Mouse (Mus musculus) forebrain, embryonic 14.5 days (tissue): ENCODE data around the gene Adamtsl1. TPM values are rescaled to one million over a fixed set of nuclear protein-coding genes. Genes with fewer than 3 reads are reported as not detected.

ENCODE experiments used
- ATAC-seq: fragments of 200-750 bp; cut with Nextera tagmentation; 2 replicates; pipeline ENCODE4 v1.8.0; 2017; ENCODE audit warnings: mild to moderate bottlenecking, moderate library complexity
- DNase-seq: peaks from one replicate; pipeline ENCODE4 v3.0.0-alpha.2; 2015; ENCODE audit warnings: low spot score
- H3K27ac ChIP-seq: fragments of 300-500 bp; sonication (generic); 2 replicates; pipeline ENCODE4 v1.5.1; 2014; ENCODE audit warnings: low read depth, mild to moderate bottlenecking, control low read depth, low read length, moderate library complexity
- H3K27me3 ChIP-seq: fragments of 300-500 bp; sonication (generic); replicated peaks from 2 replicates; pipeline ENCODE4 v1.6.1; 2014; ENCODE audit warnings: low read length, control low read depth, mixed read lengths; ENCODE audit not compliant: control insufficient read depth, insufficient read depth
- H3K36me3 ChIP-seq: fragments of 300-500 bp; sonication (generic); 2 replicates; pipeline ENCODE4 v1.6.1; 2014; ENCODE audit warnings: low read length, control low read depth; ENCODE audit not compliant: control insufficient read depth, insufficient read depth
- H3K4me1 ChIP-seq: fragments of 300-500 bp; sonication (generic); 2 replicates; pipeline ENCODE4 v1.6.1; 2014; ENCODE audit warnings: antibody characterized with exemption, low read length, control low read depth; ENCODE audit not compliant: control insufficient read depth, insufficient read depth
- H3K4me2 ChIP-seq: fragments of 300-500 bp; sonication (generic); 2 replicates; pipeline ENCODE4 v1.6.1; 2014; ENCODE audit warnings: mild to moderate bottlenecking, control low read depth, low read length
- H3K4me3 ChIP-seq: fragments of 300-500 bp; sonication (generic); 2 replicates; pipeline ENCODE4 v1.5.1; 2014; ENCODE audit warnings: low read depth, low read length, control low read depth
- H3K9ac ChIP-seq: fragments of 300-500 bp; sonication (generic); 2 replicates; pipeline ENCODE4 v1.6.1; 2014; ENCODE audit warnings: mild to moderate bottlenecking, low read length, control low read depth, moderate library complexity
- H3K9me3 ChIP-seq: fragments of 300-500 bp; sonication (generic); replicated peaks from 2 replicates; pipeline ENCODE4 v1.6.1; 2016; ENCODE audit warnings: low read length, control low read depth, mixed read lengths; ENCODE audit not compliant: control insufficient read depth
- WGBS: fragments of 180-500 bp; shearing (Covaris S2); extraction: QIAGEN DNeasy Blood & Tissue Kit; methylation state at CpG from one replicate; pipeline ENCODE4 v1.1.7; 2014; 5-methylcytosine and 5-hydroxymethylcytosine counted together
- polyA plus RNA-seq: library from polyadenylated mRNA; unstranded; fragments of >200 nt; fragmentation: Nextera tagmentation; extraction: Ambion mirVana; gene quantifications from 2 replicates; pipeline ENCODE4 v1.2.1, GENCODE M21; 2014

Gene Adamtsl1
- polyA plus RNA-seq, 1 experiment from 2014 or later: 2.2 TPM

DNA sequence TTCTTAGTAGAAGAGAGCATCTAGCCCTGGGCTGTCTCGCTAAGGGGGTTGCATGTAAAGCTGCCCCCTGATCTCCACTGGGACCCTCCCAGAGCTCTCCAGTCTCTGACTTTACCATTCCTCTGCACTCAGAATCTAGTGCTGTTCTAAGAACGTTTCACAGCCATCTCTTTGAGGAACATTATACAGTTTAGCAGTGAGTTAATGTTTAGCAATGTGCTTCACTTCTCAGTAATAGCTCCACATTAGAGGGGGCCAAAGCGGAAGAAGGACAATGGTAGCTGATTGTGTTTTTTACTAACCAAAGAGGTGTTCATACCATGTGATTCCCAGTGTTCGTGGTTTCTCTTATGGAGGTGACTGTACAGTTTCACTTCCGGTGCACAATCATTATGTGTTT, 425.5 kb downstream of the Adamtsl1 start:
- Histone ChIP-seq H3K4me1 (no peaks in the 10 kb centered on the region), H3K27ac (no peak overlapping the region), H3K9ac (no peak overlapping the region), H3K36me3 (no peaks in the 10 kb centered on the region), H3K27me3 (no peaks in the 10 kb centered on the region), H3K4me2 (no peak overlapping the region), H3K4me3 (no peak overlapping the region), H3K9me3 (no peaks in the 10 kb centered on the region)
- DNase-seq: no peak
- WGBS: 85% methylated on average over 5 of the region's 5 CpGs
- ATAC-seq: no peak

DNA sequence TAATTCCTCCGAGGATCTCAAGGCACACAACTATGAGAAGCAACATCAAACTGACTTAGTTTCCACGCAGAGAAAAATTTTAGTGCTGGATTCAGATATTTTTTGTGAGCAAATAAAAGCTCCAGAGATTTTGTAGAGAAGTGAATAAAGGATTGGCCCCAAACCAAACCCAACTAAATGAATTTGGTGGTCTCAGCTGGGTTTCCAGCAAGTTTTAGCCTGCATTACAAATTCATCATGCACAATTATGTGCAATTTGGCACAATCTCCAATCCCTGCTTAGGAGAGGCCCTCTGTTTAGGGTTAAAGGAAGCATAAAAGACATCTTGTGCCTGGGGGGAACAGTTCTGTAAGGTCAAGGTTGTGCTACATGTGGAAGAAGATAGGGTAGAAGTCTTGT, 427.9 kb downstream of the Adamtsl1 start:
- DNase-seq: peak; percentile 4
- Histone ChIP-seq H3K9ac (no peak overlapping the region), H3K9me3 (no peaks in the 10 kb centered on the region), H3K4me1 (no peaks in the 10 kb centered on the region), H3K27ac (no peak overlapping the region), H3K36me3 (no peaks in the 10 kb centered on the region), H3K27me3 (no peaks in the 10 kb centered on the region), H3K4me3 (no peak overlapping the region), H3K4me2 (no peak overlapping the region)
- 84% methylated on average over 2 of the region's 2 CpGs for WGBS
- no peak for ATAC-seq

DNA sequence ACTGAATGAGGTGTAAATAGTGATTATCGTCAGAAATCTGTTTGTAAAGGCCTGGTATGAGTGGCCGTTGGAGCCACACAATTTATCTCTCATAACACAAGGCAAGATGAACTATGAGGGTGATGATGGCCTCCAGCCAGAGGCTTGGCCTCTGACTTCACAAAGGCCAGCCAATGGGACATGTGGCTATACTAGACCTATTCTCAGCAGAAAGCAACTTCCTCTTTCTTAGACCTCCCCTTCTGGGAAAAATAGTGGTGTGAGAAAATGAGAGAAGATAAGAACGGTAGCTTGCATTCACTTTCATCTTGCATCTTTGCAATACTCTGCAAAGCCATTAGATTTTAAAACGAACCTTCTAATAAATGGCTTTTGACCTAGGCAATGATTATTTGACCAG, 439.6 kb downstream of the Adamtsl1 start:
- 91% methylated on average over 4 of the region's 4 CpGs for WGBS
- DNase-seq: no peak
- Histone ChIP-seq H3K36me3 (no peaks in the 10 kb centered on the region), H3K9me3 (no peaks in the 10 kb centered on the region), H3K27ac (no peak overlapping the region), H3K27me3 (no peaks in the 10 kb centered on the region), H3K4me2 (no peak overlapping the region), H3K9ac (no peak overlapping the region), H3K4me3 (no peak overlapping the region), H3K4me1 (no peaks in the 10 kb centered on the region)
- ATAC-seq: no peak

DNA sequence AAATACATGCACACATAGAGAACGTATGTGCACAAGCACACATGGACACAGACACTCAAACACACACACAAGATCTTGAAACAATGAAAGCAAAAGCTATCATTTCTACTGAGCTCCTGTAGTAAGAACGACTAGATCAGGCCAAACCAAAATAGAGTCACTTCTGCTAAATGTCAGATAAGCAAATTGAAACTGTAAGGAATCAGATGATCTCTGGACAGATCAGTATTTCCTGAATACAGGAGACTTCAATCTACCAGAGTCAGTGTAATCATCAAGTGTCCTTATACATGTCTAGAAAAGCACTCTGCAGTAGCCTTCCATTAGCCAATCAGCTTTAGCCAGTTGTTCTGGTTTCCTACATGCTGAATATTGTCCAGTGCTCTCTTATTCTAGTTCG, 441.4 kb downstream of the Adamtsl1 start:
- no peak overlapping the region for H3K4me2 ChIP-seq
- H3K9ac ChIP-seq: no peak overlapping the region
- no peak overlapping the region for H3K27ac ChIP-seq
- no peaks in the 10 kb centered on the region for H3K36me3 ChIP-seq
- H3K27me3 ChIP-seq: no peaks in the 10 kb centered on the region
- WGBS: 86% methylated on average over 3 of the region's 3 CpGs
- no peaks in the 10 kb centered on the region for H3K9me3 ChIP-seq
- ATAC-seq (no peak), DNase-seq (no peak)
- H3K4me1 ChIP-seq: no peaks in the 10 kb centered on the region
- H3K4me3 ChIP-seq: no peak overlapping the region

DNA sequence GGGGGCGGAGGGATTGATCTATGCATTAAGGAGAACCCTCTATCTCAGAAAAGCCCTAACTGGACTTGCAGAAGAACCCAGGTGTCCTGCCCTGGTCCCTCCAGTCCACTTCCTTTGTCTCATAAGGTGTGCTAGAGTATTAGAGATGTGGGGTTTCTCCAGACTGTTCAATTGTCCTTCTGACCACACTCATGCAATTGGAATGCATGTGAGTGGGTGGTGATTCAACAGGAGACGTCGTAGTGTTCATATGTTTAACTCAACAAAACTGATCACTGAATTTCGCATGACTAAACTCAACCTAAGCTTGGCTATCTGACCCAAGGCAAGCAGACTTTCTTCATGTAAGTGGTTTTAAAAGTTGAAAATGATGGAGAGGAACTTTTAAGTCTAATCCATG, 443.3 kb downstream of the Adamtsl1 start:
- Histone ChIP-seq H3K4me3 (no peak overlapping the region), H3K9me3 (no peaks in the 10 kb centered on the region), H3K4me1 (no peaks in the 10 kb centered on the region), H3K9ac (no peak overlapping the region), H3K36me3 (no peaks in the 10 kb centered on the region), H3K27me3 (no peaks in the 10 kb centered on the region), H3K27ac (no peak overlapping the region), H3K4me2 (no peak overlapping the region)
- DNase-seq (no peak), ATAC-seq (no peak)
- WGBS: 92% methylated on average over 4 of the region's 4 CpGs

DNA sequence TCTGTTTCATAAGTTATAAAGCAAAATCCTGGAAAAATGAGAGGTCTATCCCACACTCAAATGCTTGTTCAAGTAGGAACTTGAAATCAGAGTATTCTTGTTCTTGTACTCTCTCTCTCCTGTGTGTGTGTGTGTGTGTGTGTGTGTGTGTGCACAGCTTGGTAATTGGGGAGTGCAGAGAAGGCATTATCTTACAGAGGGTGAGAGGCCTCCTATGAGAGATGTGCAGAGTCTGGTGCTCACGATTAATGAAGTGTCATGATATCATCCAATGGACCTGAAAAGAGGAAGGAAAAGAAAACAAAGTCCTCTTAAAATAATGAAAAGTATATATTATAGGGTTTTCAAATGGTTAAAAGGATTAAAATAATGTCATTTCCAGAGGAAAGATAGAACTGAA, 443.9 kb downstream of the Adamtsl1 start:
- Histone ChIP-seq H3K4me2 (no peak overlapping the region), H3K27ac (no peak overlapping the region), H3K4me1 (no peaks in the 10 kb centered on the region), H3K9ac (no peak overlapping the region), H3K36me3 (no peaks in the 10 kb centered on the region), H3K9me3 (no peaks in the 10 kb centered on the region), H3K27me3 (no peaks in the 10 kb centered on the region), H3K4me3 (no peak overlapping the region)
- DNase-seq (no peak), ATAC-seq (no peak)
- WGBS: 72% methylated on average over 1 of the region's 1 CpGs

DNA sequence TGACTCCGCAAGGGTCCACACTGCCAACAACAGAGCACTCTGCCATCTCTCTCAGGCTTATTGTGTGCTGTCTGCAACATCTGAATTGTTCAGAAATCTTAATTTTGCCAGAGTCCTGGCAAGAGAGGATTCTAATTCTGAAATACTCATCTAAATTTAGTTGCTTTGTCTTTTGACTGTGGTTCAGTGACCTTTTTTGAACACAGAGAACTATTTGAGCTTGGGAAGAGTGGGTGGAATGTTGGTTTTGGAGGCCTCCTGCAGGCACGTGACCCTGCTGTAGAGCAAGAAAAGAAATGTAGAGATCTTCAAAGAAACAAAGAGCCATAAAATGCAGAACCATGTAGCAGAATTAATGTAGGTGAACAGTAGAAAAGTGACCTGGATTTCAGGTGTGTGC, 445.0 kb downstream of the Adamtsl1 start:
- 85% methylated on average over 2 of the region's 2 CpGs for WGBS
- DNase-seq (no peak), ATAC-seq (no peak)
- H3K4me3 ChIP-seq: no peak overlapping the region
- H3K9me3 ChIP-seq: no peaks in the 10 kb centered on the region
- H3K4me1 ChIP-seq: no peaks in the 10 kb centered on the region
- no peaks in the 10 kb centered on the region for H3K27me3 ChIP-seq
- H3K9ac ChIP-seq: no peak overlapping the region
- H3K4me2 ChIP-seq: no peak overlapping the region
- H3K27ac ChIP-seq: no peak overlapping the region
- H3K36me3 ChIP-seq: no peaks in the 10 kb centered on the region

DNA sequence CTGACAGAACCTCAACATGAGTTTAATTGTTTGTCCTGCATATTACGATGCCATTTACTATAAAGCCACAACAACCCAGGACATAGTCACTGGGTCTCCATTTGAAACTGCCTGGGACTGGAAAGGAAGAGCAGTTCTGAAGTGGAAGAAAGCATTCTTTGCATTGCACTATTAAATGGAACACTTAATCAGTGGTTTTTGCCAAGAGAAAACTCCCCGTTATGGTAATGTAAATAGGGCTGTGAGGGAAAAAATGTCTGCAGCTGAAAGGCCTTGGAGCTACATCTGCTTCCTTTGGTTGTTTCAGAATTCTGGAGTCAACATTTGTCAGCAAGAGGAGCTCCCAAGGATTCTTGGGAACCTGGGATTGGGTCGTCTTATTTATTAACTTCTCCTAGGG, 462.2 kb downstream of the Adamtsl1 start:
- Histone ChIP-seq H3K27me3 (no peaks in the 10 kb centered on the region), H3K4me3 (no peak overlapping the region), H3K4me2 (no peak overlapping the region), H3K9me3 (no peaks in the 10 kb centered on the region), H3K9ac (no peak overlapping the region), H3K36me3 (no peaks in the 10 kb centered on the region), H3K27ac (no peak overlapping the region), H3K4me1 (no peaks in the 10 kb centered on the region)
- no peak for ATAC-seq
- no peak for DNase-seq
- WGBS: 78% methylated on average over 3 of the region's 3 CpGs

DNA sequence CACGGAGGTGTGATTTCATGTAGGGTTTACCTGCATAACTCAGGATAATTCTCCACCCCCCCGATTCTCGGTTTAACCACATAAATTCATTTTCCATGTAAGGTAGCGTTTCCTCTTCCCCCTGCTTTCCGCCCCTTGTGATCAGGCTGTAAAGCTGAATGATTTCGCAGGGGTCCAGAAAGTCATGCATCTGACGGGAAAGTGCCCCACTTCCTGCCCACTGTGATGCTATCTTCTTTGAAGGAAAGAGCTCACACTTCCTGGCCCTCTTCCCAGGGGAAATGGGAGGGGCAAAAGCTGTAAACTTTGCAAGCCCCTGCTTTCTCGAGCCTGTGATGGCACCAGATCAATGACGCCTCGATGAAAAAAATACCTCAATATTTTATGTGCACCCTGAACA, 465.2 kb downstream of the Adamtsl1 start:
- 88% methylated on average over 10 of the region's 10 CpGs for WGBS

DNA sequence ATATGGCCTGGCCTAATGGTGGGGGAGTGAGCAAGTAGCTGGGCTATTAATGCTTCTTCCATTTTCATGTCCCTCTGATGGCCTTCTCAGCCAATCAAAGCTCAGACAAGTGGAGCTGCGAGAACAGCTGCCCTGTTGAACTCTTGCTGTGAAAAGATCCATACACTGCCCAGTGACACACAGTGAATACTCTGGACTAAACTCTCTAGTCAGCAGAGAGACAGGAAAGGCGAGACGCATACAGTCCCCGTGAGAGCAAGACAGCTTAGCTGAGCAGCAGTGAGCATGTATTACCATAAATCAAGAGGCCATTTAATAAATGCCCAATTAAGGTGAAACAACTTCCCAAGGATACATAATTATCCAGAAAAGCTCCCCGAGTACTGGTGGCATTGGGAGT, 492.6 kb downstream of the Adamtsl1 start:
- no peak overlapping the region for H3K9ac ChIP-seq
- no peaks in the 10 kb centered on the region for H3K36me3 ChIP-seq
- H3K4me1 ChIP-seq: no peaks in the 10 kb centered on the region
- DNase-seq (no peak), ATAC-seq (no peak)
- 55% methylated on average over 5 of the region's 5 CpGs for WGBS
- H3K27ac ChIP-seq: no peak overlapping the region
- H3K4me3 ChIP-seq: no peak overlapping the region
- no peaks in the 10 kb centered on the region for H3K27me3 ChIP-seq
- no peak overlapping the region for H3K4me2 ChIP-seq
- no peaks in the 10 kb centered on the region for H3K9me3 ChIP-seq

More for the DNA sequence above, 465.2 kb downstream of the Adamtsl1 start:
- H3K36me3 ChIP-seq: no peaks in the 10 kb centered on the region
- H3K4me2 ChIP-seq: no peak overlapping the region
- no peaks in the 10 kb centered on the region for H3K4me1 ChIP-seq
- no peak for ATAC-seq
- H3K9me3 ChIP-seq: no peaks in the 10 kb centered on the region
- no peak overlapping the region for H3K9ac ChIP-seq
- no peaks in the 10 kb centered on the region for H3K27me3 ChIP-seq
- DNase-seq: no peak
- no peak overlapping the region for H3K27ac ChIP-seq
- no peak overlapping the region for H3K4me3 ChIP-seq
